Mouse (Mus musculus): ENCODE data around the gene Fuca1. TPM values are rescaled to one million over a fixed set of nuclear protein-coding genes. Genes with fewer than 3 reads are reported as not detected.

Gene Fuca1
- 19.9 and 22.2 TPM in 2 replicates for polyA plus RNA-seq (2012; ENCODE audit: insufficient read depth, low replicate concordance)

DNA sequence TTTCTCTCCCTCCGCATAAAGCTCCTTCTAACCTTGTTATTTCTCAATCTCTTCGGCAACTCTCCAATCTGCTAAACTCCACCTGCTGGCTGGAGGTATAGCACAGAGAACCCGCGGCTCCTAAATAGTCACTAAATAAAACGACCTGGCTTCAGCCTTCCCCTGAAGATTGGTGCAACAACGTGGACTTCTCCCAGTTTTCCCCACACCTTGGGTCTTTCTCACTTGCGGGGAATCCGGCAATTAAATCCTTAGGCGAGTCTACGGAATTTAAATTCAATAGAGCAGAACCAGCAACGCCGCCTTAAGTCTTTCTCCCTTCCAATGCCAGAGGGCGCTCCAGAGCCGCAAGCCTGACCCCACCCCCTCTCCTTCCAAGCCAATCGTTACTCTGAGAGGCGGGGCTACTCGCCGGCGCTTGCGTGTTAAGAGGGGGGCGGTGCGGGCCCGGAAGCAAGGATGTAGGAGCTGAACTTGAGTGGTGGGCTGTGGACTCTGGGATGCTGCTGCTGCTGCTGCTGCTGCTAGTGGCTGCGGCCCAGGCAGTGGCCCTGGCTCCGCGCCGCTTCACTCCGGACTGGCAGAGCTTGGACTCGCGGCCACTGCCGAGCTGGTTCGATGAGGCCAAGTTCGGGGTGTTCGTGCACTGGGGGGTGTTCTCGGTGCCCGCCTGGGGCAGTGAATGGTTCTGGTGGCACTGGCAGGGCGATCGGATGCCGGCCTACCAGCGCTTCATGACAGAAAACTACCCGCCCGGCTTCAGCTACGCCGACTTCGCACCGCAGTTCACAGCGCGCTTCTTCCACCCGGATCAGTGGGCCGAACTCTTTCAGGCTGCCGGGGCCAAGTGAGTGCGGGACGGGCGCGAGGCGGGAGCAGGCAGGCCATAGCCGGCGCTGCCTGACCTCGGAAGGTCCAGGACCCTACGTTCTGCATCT lies at the start of gene Fuca1:
Gene Fuca1 (plus strand): TSS at position 432 of the 938 bp plus-strand sequence.
- Histone ChIP-seq H3K36me3 (replicated peaks; ENCODE audit: low read length) (peaks cover 70% of the 10 kb centered on the region), H3K27me3 (replicated peaks) (no peaks in the 10 kb centered on the region), H3K4me1 (peaks cover 58% of the 10 kb centered on the region), H3K4me3 (replicated peaks) (peak within 1 kb of the TSS; percentile 98), H3K9me3 (peaks cover 7% of the 10 kb centered on the region; the same call in 1 of the 2 replicates)
- TF ChIP-seq FLI1 (IDR thresholded peaks at IDR 0.05; ENCODE audit: low read length) (no peak), GATA1 (IDR thresholded peaks at IDR 0.05; ENCODE audit: borderline replicate concordance, low read length) (no peak)

GRCm38 (mm10) chr4:135872015-135872414 lies 48.5 kb upstream of the Fuca1 start:
- peaks cover 59% of the 10 kb centered on the region for H3K4me1 ChIP-seq
- TF ChIP-seq FLI1 (IDR thresholded peaks at IDR 0.05; ENCODE audit: low read length), result no peak
- TF ChIP-seq GATA1 (IDR thresholded peaks at IDR 0.05; ENCODE audit: borderline replicate concordance, low read length), result no peak
- H3K27me3 ChIP-seq (replicated peaks), result no peaks in the 10 kb centered on the region
- H3K9me3 ChIP-seq, result no peaks in the 10 kb centered on the region
- H3K4me3 ChIP-seq (replicated peaks), result peak overlapping the region; percentile 96
- H3K36me3 ChIP-seq (replicated peaks; ENCODE audit: low read length), result peaks cover 36% of the 10 kb centered on the region

GRCm38 (mm10) chr4:135872589-135873391 lies 47.7 kb upstream of the Fuca1 start:
- H3K4me3 ChIP-seq (replicated peaks), result peak overlapping the region; percentile 96
- no peaks in the 10 kb centered on the region for H3K27me3 ChIP-seq (replicated peaks)
- H3K9me3 ChIP-seq, result no peaks in the 10 kb centered on the region
- TF ChIP-seq FLI1 (IDR thresholded peaks at IDR 0.05; ENCODE audit: low read length) (no peak), GATA1 (IDR thresholded peaks at IDR 0.05; ENCODE audit: borderline replicate concordance, low read length) (no peak)
- peaks cover 63% of the 10 kb centered on the region for H3K4me1 ChIP-seq
- H3K36me3 ChIP-seq (replicated peaks; ENCODE audit: low read length), result peaks cover 36% of the 10 kb centered on the region

DNA sequence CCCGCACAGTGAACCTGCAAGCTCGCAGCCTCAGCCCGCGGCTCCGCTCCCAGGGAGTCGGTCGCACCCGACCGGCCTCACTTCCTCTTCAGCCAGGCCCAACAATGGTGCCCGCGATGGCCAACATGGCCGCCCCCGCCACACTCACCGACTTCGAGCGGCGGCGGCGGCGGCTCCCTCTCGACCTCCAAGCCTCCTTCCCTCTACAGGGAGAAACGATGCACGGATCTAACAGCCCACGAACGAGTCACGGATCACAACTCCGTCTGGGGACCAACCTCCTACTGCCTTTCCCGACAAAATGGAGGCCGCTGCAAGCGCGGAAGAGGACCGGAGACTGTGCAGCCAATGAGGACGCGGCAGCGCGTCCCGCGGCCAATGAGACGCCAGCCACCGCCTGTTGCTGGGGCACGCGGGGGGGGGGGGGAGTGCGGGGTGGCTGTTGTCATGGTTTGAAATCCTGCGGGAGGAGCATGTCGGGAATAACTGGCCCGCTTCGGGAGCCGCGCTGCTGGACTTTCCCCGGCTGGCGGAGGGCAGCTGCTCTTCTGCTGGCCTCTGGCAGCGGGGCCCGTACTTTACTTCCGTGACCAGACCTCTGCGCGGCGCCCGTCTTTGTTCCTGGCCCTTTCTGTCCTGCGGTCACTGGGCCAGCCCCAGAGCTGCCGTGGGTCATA lies 46.9 kb upstream of the Fuca1 start, which contains the start of gene Pnrc2:
Gene Pnrc2 (minus strand): TSS at position 325 of the 677 bp plus-strand sequence.
- H3K4me1 ChIP-seq, result peaks cover 62% of the 10 kb centered on the region
- peak within 1 kb of the TSS; percentile 96 for H3K4me3 ChIP-seq (replicated peaks)
- TF ChIP-seq FLI1 (IDR thresholded peaks at IDR 0.05; ENCODE audit: low read length) (no peak), GATA1 (IDR thresholded peaks at IDR 0.05; ENCODE audit: borderline replicate concordance, low read length) (no peak)
- H3K9me3 ChIP-seq, result no peaks in the 10 kb centered on the region
- no peaks in the 10 kb centered on the region for H3K27me3 ChIP-seq (replicated peaks)
- peaks cover 36% of the 10 kb centered on the region for H3K36me3 ChIP-seq (replicated peaks; ENCODE audit: low read length)

GRCm38 (mm10) chr4:135874564-135875535 lies 45.7 kb upstream of the Fuca1 start:
- H3K9me3 ChIP-seq, result no peaks in the 10 kb centered on the region
- H3K4me3 ChIP-seq (replicated peaks), result peak overlapping the region; percentile 96

DNA sequence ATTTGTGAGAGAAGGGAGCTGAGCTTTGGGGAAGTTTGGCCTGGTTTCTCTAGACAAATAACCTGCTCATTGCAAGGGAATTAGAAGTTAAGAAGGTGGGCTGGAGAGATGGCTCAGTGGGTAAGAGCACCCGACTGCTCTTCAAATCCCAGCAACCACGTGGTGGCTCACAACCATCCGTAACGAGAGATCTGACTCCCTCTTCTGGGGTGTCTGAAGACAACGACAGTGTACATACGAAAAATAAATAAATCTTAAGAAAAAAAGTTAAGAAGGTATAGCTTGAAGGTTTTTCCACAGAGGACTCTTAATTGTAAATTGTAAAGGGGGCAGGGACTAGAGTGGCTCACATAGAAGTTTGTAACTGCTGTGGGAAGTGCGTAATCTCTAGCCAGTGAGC lies 45.0 kb upstream of the Fuca1 start:
- H3K9me3 ChIP-seq, result no peaks in the 10 kb centered on the region
- peaks cover 5% of the 10 kb centered on the region for H3K27me3 ChIP-seq (replicated peaks)
- H3K36me3 ChIP-seq (replicated peaks; ENCODE audit: low read length), result peaks cover 23% of the 10 kb centered on the region
- H3K4me3 ChIP-seq (replicated peaks), result peak overlapping the region; percentile 96
- H3K4me1 ChIP-seq, result peaks cover 51% of the 10 kb centered on the region
- no peak for TF ChIP-seq FLI1 (IDR thresholded peaks at IDR 0.05; ENCODE audit: low read length)
- no peak for TF ChIP-seq GATA1 (IDR thresholded peaks at IDR 0.05; ENCODE audit: borderline replicate concordance, low read length)

More at GRCm38 (mm10) chr4:135874564-135875535, 45.7 kb upstream of the Fuca1 start:
- peaks cover 52% of the 10 kb centered on the region for H3K4me1 ChIP-seq
- peaks cover 28% of the 10 kb centered on the region for H3K36me3 ChIP-seq (replicated peaks; ENCODE audit: low read length)
- TF ChIP-seq GATA1 (IDR thresholded peaks at IDR 0.05; ENCODE audit: borderline replicate concordance, low read length), result no peak
- TF ChIP-seq FLI1 (IDR thresholded peaks at IDR 0.05; ENCODE audit: low read length), result no peak
- no peaks in the 10 kb centered on the region for H3K27me3 ChIP-seq (replicated peaks)

- H3K9me3 ChIP-seq, result no peaks in the 10 kb centered on the region
- peaks cover 47% of the 10 kb centered on the region for H3K4me1 ChIP-seq
- peaks cover 6% of the 10 kb centered on the region for H3K27me3 ChIP-seq (replicated peaks)
- H3K4me3 ChIP-seq (replicated peaks), result peak overlapping the region; percentile 89
- no peak for TF ChIP-seq FLI1 (IDR thresholded peaks at IDR 0.05; ENCODE audit: low read length)
- TF ChIP-seq GATA1 (IDR thresholded peaks at IDR 0.05; ENCODE audit: borderline replicate concordance, low read length), result no peak
- H3K36me3 ChIP-seq (replicated peaks; ENCODE audit: low read length), result peaks cover 17% of the 10 kb centered on the region
Measured at GRCm38 (mm10) chr4:135875991-135876582, 44.4 kb upstream of the Fuca1 start.

GRCm38 (mm10) chr4:135876583-135877020 lies 43.9 kb upstream of the Fuca1 start:
- H3K36me3 ChIP-seq (replicated peaks; ENCODE audit: low read length), result peaks cover 13% of the 10 kb centered on the region

More at GRCm38 (mm10) chr4:135876583-135877020, 43.9 kb upstream of the Fuca1 start:
- Histone ChIP-seq H3K4me3 (replicated peaks) (peak overlapping the region; percentile 89), H3K9me3 (no peaks in the 10 kb centered on the region), H3K27me3 (replicated peaks) (peaks cover 6% of the 10 kb centered on the region), H3K4me1 (peaks cover 43% of the 10 kb centered on the region)
- TF ChIP-seq FLI1 (IDR thresholded peaks at IDR 0.05; ENCODE audit: low read length) (no peak), GATA1 (IDR thresholded peaks at IDR 0.05; ENCODE audit: borderline replicate concordance, low read length) (no peak)

Data from megakaryocyte, embryonic 14.5 days (primary cell).